8 mouse cellular contexts compared by ENCODE assay signal in the genomic region with DNA sequence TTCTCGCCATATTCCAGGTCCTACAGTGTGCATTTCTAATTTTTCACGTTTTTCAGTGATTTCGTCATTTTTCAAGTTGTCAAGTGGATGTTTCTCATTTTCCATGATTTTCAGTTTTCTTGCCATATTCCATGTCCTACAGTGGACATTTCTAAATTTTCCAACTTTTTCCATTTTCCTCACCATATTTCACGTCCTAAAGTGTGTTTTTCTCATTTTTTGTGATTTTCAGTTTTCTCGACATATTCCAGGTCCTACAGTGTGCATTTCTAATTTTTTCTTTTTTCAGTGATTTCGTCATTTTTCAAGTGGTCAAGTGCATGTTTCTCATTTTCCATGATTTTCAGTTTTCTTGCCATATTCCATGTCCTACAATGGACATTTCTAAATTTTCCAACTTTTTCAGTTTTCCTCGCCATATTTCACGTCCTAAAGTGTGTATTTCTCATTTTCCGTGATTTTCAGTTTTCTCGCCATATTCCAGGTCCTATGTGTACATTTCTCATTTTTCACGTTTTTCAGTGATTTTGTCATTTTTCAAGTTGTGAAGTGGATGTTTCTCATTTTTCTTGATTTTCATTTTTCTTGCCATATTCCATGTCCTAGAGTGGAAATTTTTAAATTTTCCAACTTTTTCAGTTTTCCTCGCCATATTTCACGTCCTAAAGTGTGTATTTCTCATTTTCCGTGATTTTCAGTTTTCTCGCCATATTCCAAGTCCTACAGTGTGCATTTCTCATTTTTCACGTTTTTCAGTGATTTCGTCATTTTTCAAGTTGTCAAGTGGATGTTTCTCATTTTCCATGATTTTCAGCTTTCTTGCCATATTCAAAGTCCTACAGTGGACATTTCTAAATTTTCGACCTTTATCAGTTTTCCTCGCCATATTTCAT. TPM values are rescaled to one million over a fixed set of nuclear protein-coding genes. Genes with fewer than 3 reads are reported as not detected.
DNase-seq lines count a peak whose midpoint lies in the region; ATAC-seq and TF ChIP-seq lines count a peak whose summit lies in the region.
"Not testable (repeated sequence)": the region's sequence is repeated elsewhere in the genome, so short reads cannot be mapped to it uniquely, and the experiment has no call there.

No protein-coding gene starts in this region.

- TF ChIP-seq CTCF in intestine, postnatal 0 days (IDR thresholded peaks at IDR 0.05; ENCODE audit: low read depth): not testable (repeated sequence)

- peak; percentile 58 for DNase-seq in adrenal gland, postnatal 14 days
- DNase-seq in forebrain, embryonic 11.5 days (ENCODE audit: low spot score): not testable (repeated sequence)
- DNase-seq in heart, adult 8-10 months (ENCODE audit: low spot score): peak; percentile 86
- DNase-seq in left cerebral cortex, adult 11 months (ENCODE audit: low spot score): peak; percentile 34
- DNase-seq in lung, postnatal 10 days: peak; percentile 78
- DNase-seq in ovary, adult 18-20 months (ENCODE audit: low spot score): peak; percentile 41
- peak; percentile 26 for DNase-seq in thymus, postnatal 25 days

- ATAC-seq in forebrain, embryonic 11.5 days (replicated peaks; ENCODE audit: low FRiP score): peak; percentile 57; the same call in 1 of the 2 replicates
- peak; percentile 57; the same call in 1 of the 2 replicates for ATAC-seq in intestine, postnatal 0 days

- not testable (repeated sequence) for H3K36me3 ChIP-seq in forebrain, embryonic 11.5 days (ENCODE audit: control insufficient read depth, insufficient read depth, low read length); intestine, postnatal 0 days (ENCODE audit: control insufficient read depth, insufficient read depth)

- H3K9ac ChIP-seq in forebrain, embryonic 11.5 days (ENCODE audit: low read length); intestine, postnatal 0 days (ENCODE audit: low read depth, low read length): not testable (repeated sequence)

- not testable (repeated sequence) for H3K4me3 ChIP-seq in forebrain, embryonic 11.5 days (ENCODE audit: low read depth, low read length); intestine, postnatal 0 days (ENCODE audit: low read depth, low read length)

- not testable (repeated sequence) for H3K9me3 ChIP-seq in forebrain, embryonic 11.5 days (ENCODE audit: control insufficient read depth, low read length); intestine, postnatal 0 days (ENCODE audit: control insufficient read depth)

- H3K4me2 ChIP-seq in forebrain, embryonic 11.5 days (ENCODE audit: low read depth, low read length, severe bottlenecking); intestine, postnatal 0 days (replicated peaks; ENCODE audit: low read depth): not testable (repeated sequence)

- H3K27me3 ChIP-seq in forebrain, embryonic 11.5 days (ENCODE audit: control insufficient read depth, insufficient read depth, low read length); intestine, postnatal 0 days (replicated peaks; ENCODE audit: control insufficient read depth, insufficient read depth, low read length): not testable (repeated sequence)

- not testable (repeated sequence) for H3K27ac ChIP-seq in forebrain, embryonic 11.5 days (ENCODE audit: low read depth, low read length); intestine, postnatal 0 days (ENCODE audit: low read depth, low read length)

- H3K4me1 ChIP-seq in forebrain, embryonic 11.5 days (replicated peaks; ENCODE audit: control insufficient read depth, insufficient read depth, low read length); intestine, postnatal 0 days (replicated peaks; ENCODE audit: control insufficient read depth, insufficient read depth, low read length): not testable (repeated sequence)

- WGBS in forebrain, embryonic 11.5 days: 72% methylated on average over 11 of the region's 19 CpGs
- 82% methylated on average over 11 of the region's 19 CpGs for WGBS in intestine, postnatal 0 days

RNA-seq across cellular contexts. Expression of gene Gm10719, which starts 2.9 kb away (rescaled TPM):
- 1.7 and 1.8 TPM in 2 replicates for total RNA-seq in adrenal gland, postnatal 14 days (2021)
- polyA plus RNA-seq in forebrain, embryonic 11.5 days (2014; fragmentation: Nextera tagmentation; extraction: Ambion mirVana): not detected in 2 replicates
- total RNA-seq in heart, adult 8-10 months (2022): under 1 TPM in 2 of 4 experiments, not detected in 2; 0.47 to 0.52 TPM
- polyA plus RNA-seq in intestine, postnatal 0 days (2015; fragmentation: Nextera tagmentation; extraction: Ambion mirVana): 0.50 TPM in 1 of 2 replicates, not detected in the other

RNA-seq across cellular contexts. Expression of gene Gm10718, which starts 3.3 kb away (rescaled TPM):
- 2.3 and 2.6 TPM in 2 replicates for total RNA-seq in adrenal gland, postnatal 14 days (2021)
- 0.71 and 0.77 TPM in 2 replicates for polyA plus RNA-seq in forebrain, embryonic 11.5 days (2014; fragmentation: Nextera tagmentation; extraction: Ambion mirVana)
- total RNA-seq in heart, adult 8-10 months (2022): 1 to 10 TPM in 3 of 4 experiments, under 1 TPM in 1; 0.50 to 1.4 (median 1.1) TPM
- 0.41 and 0.43 TPM in 2 replicates for polyA plus RNA-seq in intestine, postnatal 0 days (2015; fragmentation: Nextera tagmentation; extraction: Ambion mirVana)

RNA-seq across cellular contexts. Expression of gene Gm10720, which starts 4.6 kb away (rescaled TPM):
- total RNA-seq in adrenal gland, postnatal 14 days (2021): not detected in 2 replicates
- not detected in 2 replicates for polyA plus RNA-seq in forebrain, embryonic 11.5 days (2014; fragmentation: Nextera tagmentation; extraction: Ambion mirVana)
- not detected for total RNA-seq in heart, adult 8-10 months (2022)
- polyA plus RNA-seq in intestine, postnatal 0 days (2015; fragmentation: Nextera tagmentation; extraction: Ambion mirVana): not detected in 2 replicates

RNA-seq across cellular contexts. Expression of gene Gm10717, which starts 5.1 kb away (rescaled TPM):
- 0.89 and 1.0 TPM in 2 replicates for total RNA-seq in adrenal gland, postnatal 14 days (2021)
- polyA plus RNA-seq in forebrain, embryonic 11.5 days (2014; fragmentation: Nextera tagmentation; extraction: Ambion mirVana): not detected in 2 replicates
- under 1 TPM in 1 of 4 experiments, not detected in 3; 0.57 TPM for total RNA-seq in heart, adult 8-10 months (2022)
- 0.25 and 0.29 TPM in 2 replicates for polyA plus RNA-seq in intestine, postnatal 0 days (2015; fragmentation: Nextera tagmentation; extraction: Ambion mirVana)

RNA-seq across cellular contexts. Expression of gene Gm10721, which starts 7.1 kb away (rescaled TPM):
- total RNA-seq in adrenal gland, postnatal 14 days (2021): 1.3 TPM in 1 of 2 replicates, not detected in the other
- not detected in 2 replicates for polyA plus RNA-seq in forebrain, embryonic 11.5 days (2014; fragmentation: Nextera tagmentation; extraction: Ambion mirVana)
- total RNA-seq in heart, adult 8-10 months (2022): under 1 TPM; 0.43 to 0.90 (median 0.58) TPM
- polyA plus RNA-seq in intestine, postnatal 0 days (2015; fragmentation: Nextera tagmentation; extraction: Ambion mirVana): not detected in 2 replicates
